Mouse (Mus musculus): ENCODE measurements at regions not wholly inside any gene's neighbourhood (a gene's known extent, or its start where the extent isn't known, plus 50 kb on each side); places are given as distances from the start of the nearest gene placed in this dataset.

DNA sequence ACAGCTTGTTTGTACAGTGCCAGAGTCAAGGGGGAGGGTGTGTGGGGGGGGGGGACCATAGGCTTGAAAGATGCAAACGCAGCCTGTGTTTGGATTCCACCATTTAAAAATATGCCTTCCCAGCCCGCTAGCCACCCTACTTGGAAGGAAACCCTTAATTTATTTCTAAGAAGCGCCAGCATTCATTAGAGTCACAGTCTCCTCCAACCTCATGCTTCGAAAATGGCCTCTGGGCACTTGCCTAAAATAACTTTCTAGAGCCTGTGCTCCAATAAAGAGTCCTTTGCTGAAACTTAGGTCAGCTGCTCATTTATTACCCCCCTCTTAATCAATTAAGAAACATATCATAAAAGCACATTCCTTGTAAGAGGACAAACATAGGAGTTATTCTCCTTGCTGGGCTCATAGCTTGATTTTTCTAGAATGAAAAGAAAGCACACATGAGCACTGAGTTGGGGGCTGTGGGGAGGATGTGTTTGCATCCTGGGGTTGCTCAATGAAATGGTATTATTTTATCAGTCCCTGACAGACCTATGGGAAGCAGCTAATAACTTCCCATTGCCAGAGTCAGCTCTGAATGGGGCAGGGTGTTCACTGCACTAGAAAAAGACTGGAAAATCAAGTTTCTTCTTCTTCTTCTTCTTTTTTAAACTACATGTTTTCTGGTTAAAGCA, 57.4 kb downstream of the H2al2a start:
- TF ChIP-seq CTCF (IDR thresholded peaks at IDR 0.05; ENCODE audit: borderline replicate concordance, extremely low read depth, insufficient read depth, insufficient read length), result no peak
- TF ChIP-seq POLR2A (IDR thresholded peaks at IDR 0.05; ENCODE audit: borderline replicate concordance, extremely low read depth, insufficient read depth, insufficient read length, poor library complexity, severe bottlenecking), result no peak
